Mouse (Mus musculus) common myeloid progenitor, adult 5-6 weeks (primary cell): ENCODE measurements at regions not wholly inside any gene's neighbourhood (a gene's known extent, or its start where the extent isn't known, plus 50 kb on each side); places are given as distances from the start of the nearest gene placed in this dataset.
A peak's percentile ranks its signal among the peaks of the same experiment; 100 is the strongest.

Source experiments
- ATAC-seq: replicated peaks from 2 replicates; pipeline ENCODE4 v1.8.0; 2016; ENCODE audit warnings: low read depth, mild to moderate bottlenecking, moderate TSS enrichment, inconsistent platforms; ENCODE audit not compliant: poor library complexity, severe bottlenecking

GRCm38 (mm10) chr6:121560852-121561251 lies 74.3 kb upstream of the A2m start:
- ATAC-seq = peak; percentile 56; the same call in 1 of the 2 replicates

- no peak for ATAC-seq
Measured at GRCm38 (mm10) chr6:121560393-121560793, 74.8 kb upstream of the A2m start.

GRCm38 (mm10) chr6:121556481-121556880 lies 78.7 kb upstream of the A2m start:
- peak; percentile 69; the same call in 1 of the 2 replicates for ATAC-seq

- ATAC-seq = no peak
Measured at GRCm38 (mm10) chr6:121553501-121554132, 80.1 kb upstream of the Iqsec3 start.

GRCm38 (mm10) chr6:121533521-121533920 lies 60.0 kb upstream of the Iqsec3 start:
- ATAC-seq = no peak

GRCm38 (mm10) chr6:121532926-121533325 lies 59.4 kb upstream of the Iqsec3 start:
- peak; percentile 92 for ATAC-seq

- no peak for ATAC-seq
Measured at GRCm38 (mm10) chr6:121531825-121532389, 58.4 kb upstream of the Iqsec3 start.

GRCm38 (mm10) chr6:121527281-121527680 lies 53.8 kb upstream of the Iqsec3 start:
- no peak for ATAC-seq

- no peak for ATAC-seq
Measured at GRCm38 (mm10) chr6:121526121-121526520, 52.6 kb upstream of the Iqsec3 start.

GRCm38 (mm10) chr6:121524613-121524970 lies 51.1 kb upstream of the Iqsec3 start:
- no peak for ATAC-seq

- ATAC-seq = no peak
Measured at GRCm38 (mm10) chr6:121523882-121524612, 50.6 kb upstream of the Iqsec3 start.
